Mouse (Mus musculus) kidney, postnatal 10 days (tissue): ENCODE results near the gene Rab31.

Experiments used
- DNase-seq: peaks from one replicate; pipeline ENCODE4 v3.0.0; 2021; ENCODE audit warnings: mixed read lengths

The Rab31 gene

DNA sequence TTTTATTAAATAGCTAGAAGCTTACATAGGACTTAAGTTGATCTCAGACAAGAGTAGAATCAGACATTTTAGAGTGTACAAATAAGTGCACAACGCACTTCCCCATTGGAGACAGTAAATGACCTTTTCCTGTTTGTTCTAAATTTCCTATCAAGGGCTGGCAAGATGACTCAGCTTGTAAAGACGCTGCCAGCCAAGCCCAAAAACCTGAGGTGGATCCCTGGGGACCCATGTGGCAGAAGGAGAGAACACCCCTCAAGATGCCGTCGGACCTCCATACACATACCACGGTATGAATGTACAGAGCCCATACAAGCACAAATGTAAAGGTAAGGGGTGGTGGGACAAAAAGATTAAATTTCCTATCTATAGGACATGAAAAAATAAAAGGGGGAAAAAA lies 35.4 kb downstream of the Rab31 start:
- DNase-seq = no peak

DNA sequence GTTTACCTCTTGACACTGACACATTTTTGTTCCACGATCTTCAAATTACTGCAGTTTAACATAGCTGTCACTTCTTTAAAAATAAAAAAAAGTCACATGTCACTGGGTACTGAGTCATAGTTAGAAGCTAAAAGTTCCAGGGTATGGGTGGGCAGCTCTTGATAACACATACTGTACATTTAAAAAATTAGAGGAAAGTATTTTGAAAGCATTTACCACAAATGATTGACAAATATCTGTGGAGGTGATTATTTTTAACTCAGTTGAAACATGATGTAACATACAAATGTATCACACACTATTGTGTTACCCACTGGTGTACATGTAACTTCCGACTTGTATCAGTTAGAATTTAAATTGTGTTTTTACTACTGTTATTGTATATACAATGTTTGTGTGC lies 37.5 kb downstream of the Rab31 start:
- no peak for DNase-seq

DNA sequence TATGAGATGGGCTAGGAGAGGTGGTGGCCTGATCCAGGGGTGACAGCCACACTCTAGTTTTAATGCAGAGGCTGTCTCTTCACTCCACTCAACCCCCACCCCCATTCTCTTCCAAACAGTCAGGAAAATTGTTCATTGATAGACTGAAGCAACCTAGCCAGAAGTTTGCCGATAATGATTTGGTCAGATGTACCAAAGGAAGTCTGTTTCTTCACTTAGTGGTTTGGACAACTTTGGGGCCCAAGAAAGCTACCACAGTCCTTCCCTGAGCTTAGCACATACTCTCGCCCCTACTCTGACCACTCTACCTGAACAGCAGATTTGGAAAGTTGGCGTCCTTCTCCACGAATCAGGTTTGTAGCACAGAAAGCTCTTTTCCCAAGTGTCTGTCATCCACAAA lies 39.9 kb downstream of the Rab31 start:
- DNase-seq = no peak

DNA sequence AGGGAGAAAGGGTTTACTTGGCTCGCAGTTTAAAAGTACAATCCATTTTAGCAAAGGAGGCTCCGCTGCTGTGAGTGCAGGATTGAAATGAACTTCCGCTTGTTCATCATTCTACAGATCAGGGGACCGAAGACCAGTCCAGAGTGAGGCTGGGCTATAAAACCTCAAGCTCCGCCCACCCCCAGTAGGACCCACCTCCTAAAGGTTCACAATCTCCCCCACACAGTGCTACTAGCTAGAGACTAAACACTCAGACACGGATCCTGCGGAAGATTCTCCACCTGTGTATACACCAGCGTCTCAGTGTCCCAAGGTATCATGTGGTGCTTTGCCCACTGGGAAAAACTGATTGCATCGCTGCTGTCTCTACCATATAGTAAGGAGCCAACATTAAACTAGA lies 40.8 kb downstream of the Rab31 start:
- DNase-seq = no peak

DNA sequence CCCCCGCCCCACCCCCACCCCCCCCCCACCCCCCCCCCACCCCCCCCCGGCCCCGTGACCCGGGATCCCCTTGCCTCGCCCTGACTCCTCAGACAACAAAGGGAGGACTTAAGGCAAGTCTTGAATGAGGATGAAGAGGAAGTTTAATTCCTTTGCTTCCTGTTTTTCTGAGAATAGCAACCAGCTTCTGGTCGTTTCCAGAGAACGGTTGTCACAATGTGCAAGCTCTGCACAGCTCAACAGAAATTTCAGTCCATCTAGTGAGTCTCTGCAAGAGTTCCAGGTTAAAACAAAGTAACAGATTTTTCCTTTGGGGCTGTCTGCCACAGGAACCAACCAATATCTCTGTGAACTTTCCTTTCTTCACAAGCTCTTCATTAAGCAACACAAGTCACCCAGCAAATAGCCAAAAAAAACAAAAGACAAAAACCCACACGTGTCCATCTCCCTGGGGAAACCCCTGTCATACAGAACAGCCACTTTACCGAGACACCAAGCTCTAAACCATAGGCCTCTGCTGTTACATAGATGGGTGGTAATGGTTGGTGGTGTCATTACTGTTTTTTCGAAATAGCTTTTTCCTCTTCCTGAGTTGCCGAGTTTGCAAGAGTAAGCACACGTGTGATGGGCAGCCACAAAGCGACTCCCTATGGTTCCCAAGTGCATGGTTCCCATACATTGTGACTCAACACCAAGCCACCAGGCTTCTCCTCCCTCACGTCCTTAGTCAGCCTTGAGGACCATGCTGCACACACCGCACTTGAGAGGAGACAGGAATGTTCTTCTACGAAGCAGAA lies 42.4 kb downstream of the Rab31 start:
- no peak for DNase-seq

DNA sequence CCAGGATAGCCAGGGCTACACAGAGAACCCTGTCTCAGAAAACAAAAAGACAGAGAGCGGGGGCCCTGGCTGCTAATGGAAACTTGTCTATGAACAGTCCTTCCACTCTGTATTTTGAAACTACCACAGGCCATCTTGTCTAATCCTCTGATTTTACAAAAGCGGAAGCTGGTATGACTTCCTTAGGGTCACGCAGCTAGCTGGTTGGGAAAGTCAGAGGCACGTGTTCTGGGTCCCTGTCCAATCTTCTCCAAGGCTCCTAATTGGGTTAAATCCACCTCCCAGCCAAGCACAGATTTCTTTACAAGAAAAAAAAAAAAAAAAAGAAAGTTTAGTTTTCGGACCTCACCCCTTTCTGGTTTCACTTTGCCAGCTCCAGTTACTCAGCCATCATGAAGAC lies 45.8 kb downstream of the Rab31 start:
- DNase-seq = no peak

DNA sequence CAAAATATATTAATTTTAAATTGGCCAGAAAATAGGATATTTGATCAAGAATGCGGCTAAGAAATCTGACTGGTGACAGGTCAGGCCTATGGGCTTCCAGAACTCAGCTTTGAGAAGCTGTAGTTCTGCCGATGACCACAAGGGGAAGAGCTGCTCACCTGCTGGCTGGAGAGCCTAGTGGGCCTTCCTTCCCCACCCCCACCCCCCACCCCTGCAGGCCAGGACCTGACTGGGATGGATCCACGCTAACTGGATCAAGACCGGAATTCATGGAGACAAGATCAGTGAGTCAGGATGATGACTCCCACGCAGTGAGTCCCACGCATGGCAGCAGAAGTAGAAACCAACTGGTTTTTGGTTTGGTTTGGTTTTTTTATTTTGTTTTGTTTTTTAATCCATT lies 46.3 kb downstream of the Rab31 start:
- DNase-seq = no peak

DNA sequence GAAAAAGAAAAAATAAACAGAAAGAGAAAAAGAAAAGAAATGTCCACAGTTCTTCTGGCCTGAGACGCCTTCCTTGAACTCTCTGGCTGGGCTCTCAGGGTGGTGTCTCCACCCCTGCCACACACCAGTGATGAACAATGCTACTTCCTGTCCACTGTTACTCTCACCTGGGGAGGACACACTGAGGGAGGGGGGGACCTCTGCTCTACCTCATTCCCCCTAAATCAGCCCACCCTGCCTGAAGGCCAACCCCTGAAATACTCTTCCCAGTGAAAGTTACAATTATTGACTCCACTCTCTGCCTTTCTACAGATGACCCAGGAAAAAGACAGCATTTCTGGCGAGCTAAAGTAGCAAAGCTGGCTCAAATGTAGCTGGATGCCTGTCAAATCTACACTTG lies 46.7 kb downstream of the Rab31 start:
- no peak for DNase-seq

DNA sequence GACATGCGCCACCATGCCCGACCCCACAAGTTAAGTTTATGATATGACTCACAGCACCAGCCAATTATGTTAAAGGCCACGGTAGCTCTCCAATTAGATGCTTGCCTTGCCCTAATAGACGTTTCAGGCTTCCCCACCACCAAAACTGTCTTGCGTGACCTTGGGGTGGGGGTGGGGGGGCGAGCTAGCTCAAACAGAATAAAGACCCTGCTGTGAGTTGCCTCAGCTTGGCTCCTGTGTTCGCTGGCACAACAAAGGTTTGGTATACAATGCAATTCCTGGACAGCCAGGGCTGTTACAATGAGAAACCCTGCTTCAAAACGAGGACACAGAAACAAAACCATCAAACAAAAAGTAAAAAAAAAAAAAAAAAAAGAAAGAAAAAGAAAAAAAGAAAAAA lies 47.2 kb downstream of the Rab31 start:
- DNase-seq = no peak

DNA sequence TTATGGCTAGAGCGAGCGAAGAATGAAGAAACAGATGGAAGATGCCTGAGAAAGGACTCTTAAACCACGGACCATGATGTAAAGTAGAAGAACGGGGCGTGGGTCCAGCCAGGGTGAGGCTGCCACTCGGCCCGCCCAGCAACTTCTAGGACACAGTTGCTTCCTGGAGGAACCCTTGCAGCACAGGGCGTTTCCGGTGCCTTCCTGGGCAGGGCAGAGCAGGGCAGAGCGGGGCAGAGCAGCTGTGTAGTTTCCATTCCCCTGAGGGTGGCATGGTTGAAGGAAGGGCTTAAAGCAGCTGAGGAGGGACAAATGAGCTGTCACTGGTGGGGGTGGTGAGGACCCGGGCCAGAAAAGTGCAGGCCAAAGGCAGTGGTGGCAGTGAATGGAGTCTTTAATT lies 48.3 kb downstream of the Rab31 start:
- DNase-seq = peak; percentile 57

DNA sequence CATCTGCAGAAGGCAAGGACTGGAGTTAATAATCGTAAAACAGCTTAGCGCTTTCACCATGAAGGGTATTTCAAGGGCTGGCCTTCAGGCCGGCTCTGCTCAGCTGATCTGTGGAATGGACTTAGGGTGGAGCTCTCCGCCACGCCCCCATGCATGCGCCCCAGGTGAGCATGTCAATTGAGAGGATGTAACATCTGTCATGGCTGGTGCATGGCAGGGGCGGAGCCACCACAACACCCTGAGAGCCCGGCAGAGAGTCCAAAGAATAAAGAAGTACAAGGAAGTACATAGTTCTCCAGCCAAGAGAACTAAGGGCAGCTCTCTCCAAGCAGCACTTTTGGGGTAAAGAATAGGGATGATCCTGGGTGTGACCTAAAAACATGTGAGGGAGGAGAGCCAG lies 48.9 kb downstream of the Rab31 start:
- DNase-seq = peak; percentile 30

DNA sequence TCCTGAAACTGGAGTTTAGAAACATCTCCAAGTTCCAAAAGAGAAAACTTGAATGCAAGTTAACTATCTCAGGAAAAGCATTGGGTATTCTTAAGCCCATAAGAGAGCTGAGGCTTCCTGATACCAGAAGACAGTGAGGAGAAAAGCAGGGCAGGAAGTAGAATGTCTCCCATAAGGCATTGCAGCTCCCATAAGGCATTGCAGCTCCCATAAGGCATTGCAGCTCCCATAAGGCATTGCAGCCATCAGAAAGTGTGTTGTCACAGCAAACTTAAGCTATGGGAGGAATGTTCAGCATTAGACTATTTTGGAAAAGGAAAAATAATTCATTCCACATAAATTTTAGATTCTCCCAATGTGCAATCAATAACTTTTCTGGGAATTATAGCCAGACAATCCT lies 51.2 kb downstream of the Rab31 start:
- DNase-seq = no peak

DNA sequence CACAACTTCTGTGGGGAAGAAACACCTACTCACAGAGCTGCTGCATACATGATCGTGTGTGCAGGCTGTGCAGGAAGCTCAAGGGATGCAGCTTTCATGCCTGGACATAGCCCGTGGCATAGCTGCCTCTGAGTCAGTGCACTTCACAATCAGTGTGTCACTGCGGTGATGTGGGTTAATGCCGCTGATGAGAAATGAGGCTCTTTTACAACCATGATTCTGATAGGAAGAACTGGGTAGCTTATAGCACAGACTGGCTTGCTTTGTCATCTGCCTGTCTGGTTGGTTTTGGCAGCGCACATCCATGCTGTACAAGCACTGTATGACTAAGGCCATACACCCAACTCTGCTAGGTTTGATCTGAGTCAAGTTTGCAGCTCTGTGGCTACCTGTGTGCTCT lies 52.7 kb downstream of the Rab31 start:
- DNase-seq = no peak

DNA sequence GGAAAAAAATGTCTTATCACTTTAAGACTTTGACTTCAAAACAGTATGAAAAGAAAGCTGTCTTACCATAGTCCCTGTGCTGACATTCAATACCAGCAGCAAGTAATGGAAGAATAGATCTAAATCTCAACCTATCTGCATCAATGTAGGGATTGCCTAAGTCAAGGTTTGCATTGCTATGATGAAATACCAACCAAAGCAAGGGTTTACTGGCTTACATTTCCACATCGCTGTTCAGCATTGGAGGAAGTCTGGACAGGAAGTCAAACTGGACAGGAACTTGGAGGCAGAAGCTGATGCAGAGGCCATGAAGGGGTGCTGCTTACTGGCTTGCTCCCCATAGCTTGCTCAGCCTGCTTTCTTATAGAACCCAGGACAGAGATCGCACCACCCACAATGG lies 54.0 kb downstream of the Rab31 start:
- DNase-seq = no peak

DNA sequence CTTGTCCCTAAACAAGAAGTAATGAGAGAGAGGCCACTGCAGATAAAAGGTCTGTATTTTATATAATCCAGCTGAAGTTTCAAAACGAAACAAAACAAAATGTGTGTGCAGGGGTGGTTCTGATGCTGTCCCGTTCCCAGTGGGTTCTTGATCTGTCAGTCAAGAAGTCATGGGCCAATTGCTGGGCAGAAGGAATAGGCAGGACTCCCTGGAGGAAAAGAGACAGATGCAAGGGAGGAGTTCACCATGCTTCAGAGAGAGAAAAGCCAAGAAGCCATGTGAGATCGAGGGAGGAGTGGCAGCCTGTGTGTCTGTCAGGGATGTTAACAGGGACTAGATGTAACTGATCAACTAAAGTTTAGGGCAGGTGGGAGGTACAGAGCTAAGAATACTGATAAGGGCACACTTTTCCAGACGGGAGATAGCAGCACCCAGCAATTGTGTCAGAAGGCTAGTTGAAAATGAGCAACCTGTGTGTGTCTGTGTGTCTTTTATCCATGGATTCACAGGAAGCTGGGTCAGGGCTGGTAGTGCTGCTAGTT lies 54.8 kb downstream of the Rab31 start:
- no peak for DNase-seq

DNA sequence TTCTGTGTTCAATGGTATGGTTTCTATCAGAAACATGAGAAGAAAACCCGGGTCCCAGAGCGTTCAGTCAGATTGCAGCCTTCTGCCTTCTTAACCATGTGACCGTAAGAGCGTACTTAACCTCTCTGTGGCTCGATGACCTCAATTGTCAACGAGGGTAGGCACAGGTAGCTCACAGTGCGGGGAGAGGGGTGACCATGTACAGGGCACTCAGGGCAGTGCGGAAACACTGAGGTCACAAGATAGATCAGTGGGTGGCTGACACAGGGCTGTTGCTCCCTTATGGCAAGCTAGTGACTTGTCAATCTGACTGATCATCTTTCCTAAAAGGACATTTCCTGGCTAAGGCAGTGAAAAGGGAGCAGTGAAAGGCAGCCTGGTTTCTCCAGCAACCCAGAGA lies 58.5 kb downstream of the Rab31 start:
- no peak for DNase-seq

DNA sequence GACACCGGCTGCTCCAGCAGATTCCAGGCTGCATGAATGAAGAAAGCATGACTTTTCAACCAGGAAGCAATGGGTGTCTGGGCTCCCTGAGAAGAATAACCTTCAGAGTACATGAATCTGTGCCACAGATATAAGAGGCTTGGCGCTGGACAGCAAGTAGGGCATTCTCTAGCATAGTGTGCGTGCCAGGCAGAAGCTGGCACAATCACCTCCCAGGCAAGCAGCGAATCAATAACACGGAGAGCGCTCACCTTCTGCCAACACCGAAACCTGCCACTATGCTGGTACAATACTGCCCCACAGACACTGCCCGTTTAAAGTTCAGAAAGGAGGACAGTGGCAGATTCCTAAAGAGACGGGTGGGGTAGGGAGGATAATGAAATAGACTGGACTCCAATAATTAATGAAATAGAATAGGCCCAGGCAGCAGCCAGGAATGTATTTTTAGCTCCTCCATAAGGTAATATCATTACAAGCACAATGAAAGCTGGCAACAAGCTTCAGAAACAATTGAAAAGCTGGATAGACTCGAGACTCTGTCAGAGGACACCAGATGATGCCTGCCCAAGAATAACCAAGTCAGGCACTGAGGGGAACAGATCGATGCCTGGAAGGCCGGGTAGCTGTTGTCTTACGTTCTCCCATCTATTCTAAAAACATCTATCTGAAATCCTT lies 59.6 kb downstream of the Rab31 start:
- no peak for DNase-seq

DNA sequence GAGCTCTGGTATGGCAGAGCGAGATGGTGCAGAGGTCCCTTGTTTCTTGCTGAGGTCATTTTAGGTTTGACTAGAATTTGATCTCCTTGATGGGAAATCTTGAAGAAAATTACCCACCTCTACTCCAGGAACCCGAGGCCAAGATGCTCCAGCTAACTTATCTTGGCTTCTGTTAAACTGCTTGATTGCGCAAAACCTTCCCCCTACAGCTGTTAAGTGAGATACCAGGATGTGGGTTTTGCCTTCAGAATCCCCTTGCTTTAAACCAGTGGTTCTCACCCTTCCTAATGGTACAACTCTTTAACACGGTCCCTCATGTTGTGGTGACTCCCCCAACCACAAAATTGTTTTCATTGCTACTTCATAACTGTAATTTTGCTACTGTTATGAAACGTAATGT lies 60.8 kb downstream of the Rab31 start:
- DNase-seq = no peak

DNA sequence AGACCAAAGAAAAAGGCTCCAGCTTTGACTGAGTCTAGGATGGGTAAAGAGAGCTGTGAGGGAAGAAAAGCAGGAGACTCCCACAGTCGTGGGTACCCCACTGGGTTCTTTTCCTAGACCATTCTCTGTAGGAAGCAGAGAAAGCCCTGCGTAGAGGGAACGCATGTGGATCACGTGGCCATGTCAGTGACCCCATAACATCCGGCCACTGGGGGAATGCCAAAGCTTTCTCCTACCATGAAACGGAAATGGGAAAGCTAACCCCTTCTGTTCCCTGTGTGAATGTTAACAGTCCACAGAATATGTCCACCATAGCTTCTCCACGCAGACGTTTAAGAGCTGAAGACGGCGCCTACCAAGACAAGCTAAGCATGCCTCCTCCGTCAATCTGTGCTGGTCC lies 62.0 kb downstream of the Rab31 start:
- peak; percentile 80 for DNase-seq

DNA sequence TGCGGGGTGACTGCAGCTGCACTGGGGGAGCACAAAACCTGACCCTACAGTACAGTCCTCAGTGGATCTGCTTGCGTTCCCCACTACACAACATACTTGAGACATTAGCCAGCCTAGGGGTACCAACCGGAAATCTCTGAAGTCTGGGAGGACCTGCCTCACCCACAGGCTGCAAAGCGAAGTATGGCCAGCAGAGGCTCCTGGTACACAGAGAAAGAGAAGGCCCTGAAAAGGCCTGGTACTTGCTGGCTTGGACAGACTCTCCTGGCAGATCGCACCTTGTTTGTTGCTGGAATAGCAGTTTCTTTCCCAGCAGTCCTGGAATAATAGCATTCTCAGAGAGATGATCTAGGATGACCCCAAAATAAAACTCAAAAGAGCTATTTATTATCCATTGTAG lies 66.3 kb downstream of the Rab31 start:
- DNase-seq = peak; percentile 85

DNA sequence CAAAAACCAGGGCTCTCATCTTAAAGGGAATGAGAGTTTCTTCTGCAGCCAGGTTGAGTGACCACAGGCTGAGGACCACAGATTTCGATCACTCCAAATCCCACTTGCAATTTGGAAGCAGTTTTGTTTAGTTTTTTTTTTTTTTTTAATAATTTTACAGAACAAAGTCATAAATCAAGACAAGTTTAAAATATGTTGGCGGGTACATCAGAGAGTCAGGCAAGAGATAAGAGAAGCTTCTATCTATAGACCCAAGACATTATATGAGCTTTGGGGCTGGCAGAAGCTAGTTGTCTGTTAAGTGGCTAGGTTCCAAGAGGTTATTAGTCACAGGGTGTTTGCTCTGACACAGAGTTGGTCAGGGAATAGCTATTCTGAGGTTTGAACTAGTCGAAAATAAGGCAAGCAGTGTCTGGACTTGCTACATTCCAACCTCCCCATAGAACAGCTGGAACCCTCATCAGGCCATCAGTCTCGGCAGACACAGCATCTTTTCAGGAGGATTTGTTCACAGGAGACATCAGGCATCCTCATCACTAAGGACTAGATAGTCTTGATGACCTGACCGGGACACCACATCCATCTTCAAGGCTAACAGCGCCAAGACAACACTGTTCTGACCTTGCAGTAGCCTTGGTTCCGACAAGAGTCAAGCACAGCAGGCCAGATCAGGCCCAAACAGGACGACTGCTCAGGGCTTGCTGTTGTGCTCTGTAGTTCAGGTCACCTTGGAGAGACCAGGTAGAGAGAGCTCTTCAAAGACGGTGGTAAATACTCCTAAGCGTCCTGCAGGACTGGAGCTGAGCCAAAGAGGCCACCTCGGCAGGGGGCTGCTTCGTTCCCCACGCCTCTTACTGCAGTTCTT lies 68.8 kb downstream of the Rab31 start:
- DNase-seq = no peak

DNA sequence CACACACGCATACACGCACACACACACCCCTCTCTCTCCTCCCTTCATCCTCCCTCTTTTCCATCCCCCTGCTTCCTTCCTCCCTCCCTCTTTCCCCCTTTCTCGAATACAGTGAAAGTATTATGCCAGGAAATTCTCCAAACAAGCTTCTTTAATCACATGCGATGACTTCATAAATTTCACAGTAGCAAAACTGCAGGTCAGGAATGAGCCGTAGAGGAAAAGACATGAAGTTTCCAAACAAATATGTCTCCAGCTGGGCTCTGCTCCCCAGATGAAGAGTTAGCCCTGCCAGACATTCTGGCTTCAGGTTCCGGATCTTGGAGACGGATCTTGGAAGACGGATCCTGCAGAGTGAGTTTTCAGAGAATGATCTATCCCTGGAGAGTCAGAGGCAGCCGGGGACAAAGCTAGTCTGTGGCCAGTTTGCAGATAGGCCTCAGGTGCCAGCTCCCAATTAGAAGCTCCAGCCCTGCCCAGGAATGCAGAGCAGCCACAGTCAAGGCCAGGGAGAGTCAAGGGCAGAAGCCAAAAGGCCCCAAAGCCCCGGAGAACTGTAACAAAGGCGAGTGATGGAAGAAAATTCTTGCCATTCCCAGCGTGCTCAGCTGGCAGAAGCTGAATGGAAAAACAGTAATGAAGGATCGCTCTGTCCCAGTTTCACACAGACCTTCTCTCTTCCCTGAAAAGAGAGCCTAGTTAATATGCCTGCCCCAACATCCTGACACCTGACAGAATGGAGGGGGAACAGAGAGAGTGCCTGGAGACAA lies 70.6 kb downstream of the Rab31 start:
- DNase-seq = peak; percentile 74

DNA sequence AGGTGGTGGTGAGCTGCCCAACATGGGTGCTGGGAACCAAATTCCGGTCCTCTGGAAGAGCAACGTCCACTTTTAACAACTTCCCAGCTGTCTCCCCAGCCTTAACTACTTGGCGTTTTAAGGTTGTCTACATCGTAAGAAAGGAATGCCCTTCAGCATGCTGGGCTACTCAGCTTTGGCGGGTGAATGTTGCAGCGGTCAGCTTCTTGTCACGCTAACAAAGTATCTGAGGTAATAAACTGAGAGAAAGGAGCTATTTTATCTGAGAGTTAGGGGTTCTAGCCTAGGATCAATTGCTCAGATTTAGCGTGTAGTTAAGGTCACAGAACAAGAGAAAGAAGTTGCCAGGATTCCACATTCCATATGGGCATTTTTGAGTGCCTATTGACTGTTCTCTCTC lies 71.2 kb downstream of the Rab31 start:
- DNase-seq = no peak
